Mouse (Mus musculus) liver, adult (tissue): ENCODE measurements around the gene Arpc3.

Experiments used
- GATA4 ChIP-seq: IDR thresholded peaks from 2 replicates; pipeline ENCODE4 v1.6.1; 2014; ENCODE audit warnings: mild to moderate bottlenecking, low read length; ENCODE audit not compliant: insufficient replicate concordance

Gene Arpc3

DNA sequence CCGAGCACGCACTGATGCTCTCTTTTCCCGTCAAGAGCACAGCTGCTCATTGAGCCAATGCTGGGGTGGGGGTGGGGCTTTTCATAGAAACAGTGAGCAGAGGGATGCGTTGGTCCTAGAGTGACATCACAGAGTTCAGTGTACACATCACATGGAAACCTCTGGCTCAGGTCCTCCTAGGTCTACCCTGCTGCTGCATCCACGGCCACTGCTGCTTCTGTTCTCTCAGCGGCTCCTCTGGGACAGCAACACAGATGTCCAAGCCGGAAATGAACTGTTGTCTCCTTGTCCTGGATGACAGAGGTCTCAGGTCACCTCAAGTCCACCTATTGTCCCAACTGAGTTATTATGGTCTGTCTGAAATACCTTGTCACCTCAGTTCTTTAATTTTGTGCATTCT is 58.3 kb downstream of the Arpc3 start:
- TF ChIP-seq GATA4: no peak

- TF ChIP-seq GATA4: no peak
Measured at GRCm38 (mm10) chr5:122450913-122451317, 59.2 kb downstream of the Arpc3 start.

GRCm38 (mm10) chr5:122451324-122451723 is 59.6 kb downstream of the Arpc3 start:
- no peak for TF ChIP-seq GATA4

DNA sequence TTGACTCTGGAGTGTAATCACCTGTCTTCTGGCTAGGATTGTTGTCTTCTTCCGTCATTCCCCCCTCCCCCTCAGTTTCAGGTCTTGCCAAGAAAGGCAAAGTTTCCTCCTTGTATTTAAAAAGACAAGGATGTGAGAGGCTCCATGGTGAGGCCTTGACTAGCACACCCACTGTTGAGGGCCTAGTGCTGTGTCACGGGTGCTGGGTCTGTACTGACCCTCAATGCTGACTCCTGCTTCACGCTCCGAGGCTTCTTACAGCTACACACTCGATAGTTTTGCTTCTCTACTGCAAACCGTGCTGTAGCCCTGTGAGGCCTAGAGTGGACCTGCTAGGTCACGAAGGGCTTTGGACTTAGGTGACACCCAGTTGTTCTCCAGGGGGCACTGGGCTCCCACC is 60.5 kb downstream of the Arpc3 start:
- no peak for TF ChIP-seq GATA4

DNA sequence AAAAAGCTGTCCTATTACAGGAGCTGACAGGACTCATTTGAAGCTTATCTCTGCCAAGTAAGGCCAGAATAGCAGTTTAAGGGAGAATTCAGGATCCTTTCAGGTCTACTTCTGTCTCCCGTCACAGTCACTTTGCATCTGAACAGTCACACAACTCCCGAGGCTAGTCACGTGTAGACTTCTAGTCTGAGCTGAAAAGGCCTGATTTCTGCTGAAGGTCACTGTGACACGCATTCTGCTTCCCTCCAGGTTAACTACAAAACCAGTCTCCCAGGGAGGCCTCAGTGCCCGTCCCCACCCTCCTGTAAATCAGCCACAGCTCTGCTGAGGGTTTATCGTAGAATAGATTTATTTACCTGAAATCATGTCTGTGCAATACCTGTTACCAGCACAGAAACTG is 61.5 kb downstream of the Arpc3 start:
- TF ChIP-seq GATA4: no peak

DNA sequence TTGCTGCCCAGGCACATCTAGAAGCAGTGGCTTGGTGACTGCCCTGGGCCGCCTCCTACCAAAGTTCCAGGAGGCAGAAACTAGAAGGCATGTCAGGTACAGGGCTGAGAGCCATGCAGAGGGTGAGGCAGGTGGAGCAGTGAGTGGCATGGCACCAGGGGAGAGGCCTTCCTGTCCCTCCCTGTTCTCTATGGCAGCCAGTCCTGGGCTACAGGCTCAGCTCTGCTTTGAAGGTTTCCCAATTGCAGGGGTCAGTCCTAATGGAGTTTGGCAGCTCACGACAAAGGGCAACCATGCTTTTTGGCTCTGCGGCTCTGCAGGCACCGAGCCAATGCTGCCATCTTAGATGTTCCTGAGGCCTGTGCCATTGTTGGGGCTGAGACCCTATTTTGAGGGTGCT is 62.8 kb downstream of the Arpc3 start:
- no peak for TF ChIP-seq GATA4

GRCm38 (mm10) chr5:122454883-122455282 is 63.2 kb downstream of the Arpc3 start:
- no peak for TF ChIP-seq GATA4

GRCm38 (mm10) chr5:122455584-122455983 is 63.9 kb downstream of the Arpc3 start:
- no peak for TF ChIP-seq GATA4

DNA sequence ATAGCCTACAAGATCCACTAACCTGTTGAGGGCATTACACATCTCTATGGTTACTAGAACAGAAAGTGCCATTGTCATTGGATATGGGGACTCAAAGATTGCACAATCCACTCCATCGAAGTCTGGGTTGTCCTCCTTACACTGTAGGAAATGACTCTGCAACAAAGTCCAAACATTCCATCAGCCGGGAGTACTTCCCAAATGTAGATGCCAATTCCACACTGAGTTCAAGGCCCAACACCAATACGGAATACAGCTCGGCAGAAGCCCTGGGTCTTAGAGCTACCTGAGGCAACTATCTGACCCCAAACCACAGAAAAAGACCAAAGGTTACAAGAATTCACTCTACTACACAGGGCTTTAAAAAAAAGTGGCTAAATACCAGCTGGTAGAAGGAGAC is 66.4 kb downstream of the Arpc3 start:
- no peak for TF ChIP-seq GATA4

DNA sequence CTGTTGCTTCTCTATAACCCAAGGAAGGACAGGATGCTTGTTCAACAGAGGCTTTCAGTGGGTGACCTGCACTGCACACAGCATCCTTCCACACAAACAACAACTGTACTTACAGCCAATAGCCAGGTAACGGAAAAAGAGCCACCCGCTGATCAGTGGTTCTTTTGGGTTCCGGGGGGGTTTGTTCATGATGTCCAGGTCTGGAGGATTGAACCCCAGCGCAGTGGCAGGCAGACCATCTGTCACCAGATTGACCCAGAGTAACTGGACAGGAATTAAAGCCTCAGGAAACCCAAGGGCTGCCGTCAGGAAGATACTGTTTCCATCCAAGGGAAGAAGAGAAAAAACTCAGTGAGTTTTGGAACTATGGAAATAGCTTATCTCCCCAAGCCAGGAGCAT is 67.7 kb downstream of the Arpc3 start:
- TF ChIP-seq GATA4: no peak

- no peak for TF ChIP-seq GATA4
Measured at GRCm38 (mm10) chr5:122460656-122461055, 69.0 kb downstream of the Arpc3 start.

DNA sequence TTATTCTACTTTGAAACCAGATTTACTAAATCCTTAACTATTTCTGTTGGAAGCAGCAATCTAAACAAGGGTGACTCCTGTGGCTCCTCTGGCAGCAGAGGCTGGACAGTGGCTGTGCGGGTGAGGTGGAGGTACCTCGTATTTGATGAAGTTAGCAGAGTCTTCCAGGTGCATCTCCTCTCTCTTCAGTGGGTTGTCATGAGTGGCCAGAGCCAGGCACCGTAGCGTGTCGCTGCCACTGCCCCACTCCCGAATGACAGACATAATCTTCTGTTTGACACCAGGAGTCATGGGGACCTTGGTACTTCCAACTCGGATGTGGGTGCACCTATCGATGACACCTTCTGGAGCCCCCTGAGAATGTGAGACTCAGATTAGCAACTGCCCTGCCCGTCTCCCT is 69.8 kb downstream of the Arpc3 start:
- no peak for TF ChIP-seq GATA4
